Mouse (Mus musculus) lung, embryonic 14.5 days (tissue): ENCODE data around the gene Hist2h2ac. TPM values are rescaled to one million over a fixed set of nuclear protein-coding genes. Genes with fewer than 3 reads are reported as not detected.

Source experiments
- ATAC-seq: fragments of 200-750 bp; cut with Nextera tagmentation; 2 replicates; pipeline ENCODE4 v1.8.0; 2017; ENCODE audit warnings: mild to moderate bottlenecking, moderate TSS enrichment, moderate library complexity; ENCODE audit not compliant: insufficient read depth
- DNase-seq: peaks from one replicate; pipeline ENCODE4 v3.0.0-alpha.2; 2015
- H3K27ac ChIP-seq: fragments of 300-500 bp; sonication (generic); 2 replicates; pipeline ENCODE4 v1.5.1; 2014; ENCODE audit warnings: low read depth, mild to moderate bottlenecking, moderate library complexity
- H3K27me3 ChIP-seq: fragments of 300-500 bp; sonication (generic); 2 replicates; pipeline ENCODE4 v1.6.1; 2014; ENCODE audit warnings: low read length, control low read depth; ENCODE audit not compliant: insufficient read depth
- H3K36me3 ChIP-seq: fragments of 300-500 bp; sonication (generic); 2 replicates; pipeline ENCODE4 v1.6.1; 2014; ENCODE audit warnings: control low read depth; ENCODE audit not compliant: insufficient read depth
- H3K4me1 ChIP-seq: fragments of 300-500 bp; sonication (generic); 2 replicates; pipeline ENCODE4 v1.6.1; 2014; ENCODE audit warnings: antibody characterized with exemption, control low read depth; ENCODE audit not compliant: insufficient read depth
- H3K4me2 ChIP-seq: fragments of 300-500 bp; sonication (generic); 2 replicates; pipeline ENCODE4 v1.6.1; 2014; ENCODE audit warnings: mild to moderate bottlenecking
- H3K4me3 ChIP-seq: fragments of 300-500 bp; sonication (generic); 2 replicates; pipeline ENCODE4 v1.5.1; 2014; ENCODE audit warnings: low read depth, low read length
- H3K9ac ChIP-seq: fragments of 300-500 bp; sonication (generic); 2 replicates; pipeline ENCODE4 v1.6.1; 2014
- H3K9me3 ChIP-seq: fragments of 300-500 bp; sonication (generic); 2 replicates; pipeline ENCODE4 v1.6.1; 2016; ENCODE audit warnings: low read depth, low read length, control low read depth
- CTCF ChIP-seq: IDR thresholded peaks from 2 replicates; pipeline ENCODE4 v1.5.1; 2016; ENCODE audit warnings: antibody characterized with exemption, low read depth
- WGBS: fragments of 180-500 bp; shearing (Covaris S2); extraction: QIAGEN DNeasy Blood & Tissue Kit; methylation state at CpG from one replicate; pipeline ENCODE4 v1.1.7; 2014; 5-methylcytosine and 5-hydroxymethylcytosine counted together
- polyA plus RNA-seq: library from polyadenylated mRNA; unstranded; fragments of >200 nt; fragmentation: Nextera tagmentation; extraction: Ambion mirVana; gene quantifications from 2 replicates; pipeline ENCODE4 v1.2.1, GENCODE M21; 2014

Gene Hist2h2ac
- polyA plus RNA-seq, 1 experiment from 2014 or later: 10.8 TPM

DNA sequence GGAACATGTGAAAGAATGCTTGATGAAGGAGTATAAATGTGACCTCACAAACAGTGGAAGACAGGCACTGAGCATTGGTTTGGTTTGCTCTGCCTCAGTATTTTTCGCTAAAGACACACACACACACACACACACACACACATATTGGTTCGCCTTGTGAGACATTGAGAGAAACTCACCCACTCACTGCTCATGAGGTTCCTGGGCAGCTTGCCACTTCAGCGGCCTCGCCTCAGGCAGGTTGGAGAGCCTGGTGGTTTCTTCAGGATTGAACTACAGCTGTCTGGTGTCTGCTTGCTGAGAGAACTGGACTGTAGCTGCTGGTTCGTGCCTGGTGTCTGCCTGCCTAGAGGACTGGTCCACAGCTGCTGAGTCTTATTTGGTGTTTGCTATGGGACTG, 39.5 kb upstream of the Hist2h2ac start:
- no peaks in the 10 kb centered on the region for H3K36me3 ChIP-seq
- ATAC-seq: no peak
- no peak overlapping the region for H3K4me2 ChIP-seq
- peaks cover 3% of the 10 kb centered on the region; the same call in 1 of the 2 replicates for H3K4me1 ChIP-seq
- TF ChIP-seq CTCF: no peak
- H3K9me3 ChIP-seq: no peaks in the 10 kb centered on the region
- H3K4me3 ChIP-seq: no peak overlapping the region
- WGBS: 87% methylated on average over 5 of the region's 5 CpGs
- no peak overlapping the region for H3K27ac ChIP-seq
- no peak for DNase-seq
- no peak overlapping the region for H3K9ac ChIP-seq
- H3K27me3 ChIP-seq: no peaks in the 10 kb centered on the region

DNA sequence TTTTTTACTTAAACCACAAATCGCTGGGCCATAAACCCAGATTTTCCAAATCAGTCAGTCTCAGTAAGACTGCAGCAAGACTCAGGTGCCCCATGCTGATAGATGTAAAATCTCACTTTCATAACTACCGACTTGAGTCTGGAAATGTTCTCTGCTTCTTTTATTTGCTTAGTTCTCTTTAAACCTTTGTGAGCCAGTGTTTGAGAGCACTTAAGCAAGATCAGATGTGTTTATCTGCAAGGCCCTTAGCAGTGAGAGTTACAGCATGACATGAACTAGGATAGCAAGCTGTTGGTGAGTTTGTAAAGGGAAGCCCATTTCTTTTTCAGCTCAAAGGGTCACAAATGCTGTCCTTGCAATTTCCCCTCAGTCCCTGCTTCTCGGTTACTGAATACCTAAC, 36.5 kb upstream of the Hist2h2ac start:
- 54% methylated on average over 3 of the region's 3 CpGs for WGBS
- H3K9ac ChIP-seq: no peak overlapping the region
- H3K4me1 ChIP-seq: peaks cover 3% of the 10 kb centered on the region; the same call in 1 of the 2 replicates
- peaks cover 3% of the 10 kb centered on the region; the same call in 1 of the 2 replicates for H3K27me3 ChIP-seq
- H3K4me2 ChIP-seq: no peak overlapping the region
- TF ChIP-seq CTCF: no peak
- DNase-seq (peak; percentile 11), ATAC-seq (no peak)
- no peak overlapping the region for H3K4me3 ChIP-seq
- no peaks in the 10 kb centered on the region for H3K36me3 ChIP-seq
- H3K9me3 ChIP-seq: no peaks in the 10 kb centered on the region
- H3K27ac ChIP-seq: no peak overlapping the region

DNA sequence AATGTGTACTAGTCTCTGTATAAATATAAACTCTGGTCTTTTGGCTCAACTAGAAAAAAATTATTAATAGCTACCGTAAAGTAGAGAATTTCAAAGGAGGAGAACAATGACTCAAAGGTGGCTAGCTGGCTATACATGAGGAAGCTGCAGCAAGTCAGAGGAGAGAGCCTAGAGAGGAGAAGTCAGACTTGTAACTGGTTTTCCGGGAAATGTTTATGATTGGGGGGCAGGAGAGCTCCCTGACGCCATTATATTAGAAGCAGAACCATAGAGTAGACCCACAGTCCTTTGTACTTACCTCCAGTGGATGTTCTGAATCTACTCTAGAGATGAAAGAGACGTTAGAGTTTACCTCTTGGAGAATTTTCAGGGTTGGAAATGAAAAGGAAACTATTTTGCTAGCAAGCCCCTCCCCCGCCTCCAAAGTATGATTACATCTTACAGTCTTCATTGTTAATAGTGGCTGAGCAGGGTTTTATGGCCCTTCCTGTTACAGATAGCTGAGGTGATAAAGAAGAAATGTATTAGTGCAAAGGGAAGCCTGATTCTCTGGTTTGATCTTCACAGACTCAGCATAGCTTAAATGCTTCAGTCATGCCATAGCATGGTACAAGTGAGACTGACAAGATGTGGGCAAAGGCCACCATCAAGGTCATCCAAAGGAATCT, 35.4 kb upstream of the Hist2h2ac start:
- H3K36me3 ChIP-seq: no peaks in the 10 kb centered on the region
- H3K27me3 ChIP-seq: peaks cover 3% of the 10 kb centered on the region; the same call in 1 of the 2 replicates
- H3K27ac ChIP-seq: peak overlapping the region; percentile 33; the same call in 1 of the 2 replicates
- WGBS: 56% methylated on average over 5 of the region's 5 CpGs
- no peak overlapping the region for H3K4me3 ChIP-seq
- no peak for DNase-seq
- H3K4me1 ChIP-seq: no peaks in the 10 kb centered on the region
- no peak for TF ChIP-seq CTCF
- no peak overlapping the region for H3K9ac ChIP-seq
- H3K9me3 ChIP-seq: no peaks in the 10 kb centered on the region
- ATAC-seq: no peak
- H3K4me2 ChIP-seq: 0 out of 2 replicates have a peak overlapping the region, but pooled peaks have one; percentile 6

DNA sequence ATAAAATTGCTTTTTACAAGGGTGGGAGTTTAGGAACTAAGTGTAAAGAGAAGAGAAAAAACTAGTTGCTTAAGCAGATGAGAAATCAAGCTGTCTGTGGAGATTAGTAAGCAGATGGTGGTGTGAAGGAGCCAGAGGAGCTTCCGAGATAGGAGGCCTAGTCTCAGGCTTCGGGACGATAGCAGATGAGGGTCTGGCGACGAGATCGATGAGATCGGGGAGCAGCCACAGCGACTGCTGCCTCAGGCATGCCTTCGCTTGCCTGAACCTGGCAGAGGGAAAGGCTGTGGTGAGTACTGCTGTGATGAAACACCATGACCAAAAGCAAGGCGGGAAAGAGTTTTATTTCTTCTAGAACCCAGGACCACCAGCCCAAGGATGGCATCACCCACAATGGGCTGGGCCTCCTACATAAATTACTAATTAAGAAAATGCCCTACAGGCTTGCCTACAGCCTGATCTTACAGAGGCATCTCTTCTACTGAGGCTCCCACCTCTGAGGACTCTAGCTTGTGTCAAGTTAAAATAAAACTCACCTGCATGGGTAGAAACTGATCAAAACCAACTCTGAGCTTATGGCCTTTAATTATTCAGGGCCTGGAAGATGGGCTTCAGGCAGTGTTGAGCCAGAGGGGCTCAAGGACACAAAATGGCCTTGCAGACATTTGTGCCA, 34.1 kb upstream of the Hist2h2ac start:
- H3K9ac ChIP-seq: no peak overlapping the region
- 35% methylated on average over 10 of the region's 10 CpGs for WGBS
- DNase-seq: peak; percentile 55

DNA sequence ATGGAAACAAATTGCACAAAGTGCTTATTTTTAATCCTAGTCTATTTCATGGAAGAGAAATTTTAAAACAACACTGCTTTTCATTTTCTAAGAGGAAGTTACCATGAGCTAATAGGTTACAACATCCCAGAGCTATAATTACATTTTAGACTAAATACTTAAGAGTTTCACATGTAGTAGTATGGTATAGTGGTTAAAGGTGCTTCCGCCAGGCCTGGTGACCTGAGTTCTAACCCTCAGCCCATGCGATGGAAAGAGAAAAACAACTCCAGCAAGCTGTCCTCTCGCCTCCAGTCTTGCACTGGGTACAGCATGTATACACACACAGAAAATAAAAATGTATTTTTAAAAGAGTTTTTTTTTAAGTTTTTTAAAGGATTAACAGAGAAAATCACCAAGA, 31.1 kb upstream of the Hist2h2ac start:
- H3K27me3 ChIP-seq: peaks cover 3% of the 10 kb centered on the region; the same call in 1 of the 2 replicates
- no peaks in the 10 kb centered on the region for H3K36me3 ChIP-seq
- ATAC-seq: no peak
- TF ChIP-seq CTCF: no peak
- 84% methylated on average over 3 of the region's 3 CpGs for WGBS
- no peaks in the 10 kb centered on the region for H3K4me1 ChIP-seq
- no peaks in the 10 kb centered on the region for H3K9me3 ChIP-seq
- no peak for DNase-seq
- no peak overlapping the region for H3K4me2 ChIP-seq
- no peak overlapping the region for H3K27ac ChIP-seq
- no peak overlapping the region for H3K9ac ChIP-seq
- H3K4me3 ChIP-seq: no peak overlapping the region

More for the DNA sequence above, 34.1 kb upstream of the Hist2h2ac start:
- Histone ChIP-seq H3K27ac (no peak overlapping the region), H3K36me3 (no peaks in the 10 kb centered on the region), H3K4me1 (no peaks in the 10 kb centered on the region), H3K27me3 (peaks cover 3% of the 10 kb centered on the region; the same call in 1 of the 2 replicates), H3K9me3 (no peaks in the 10 kb centered on the region), H3K4me2 (peak overlapping the region; percentile 20; the same call in 1 of the 2 replicates), H3K4me3 (no peak overlapping the region)
- TF ChIP-seq CTCF: no peak
- ATAC-seq: peak; percentile 67

DNA sequence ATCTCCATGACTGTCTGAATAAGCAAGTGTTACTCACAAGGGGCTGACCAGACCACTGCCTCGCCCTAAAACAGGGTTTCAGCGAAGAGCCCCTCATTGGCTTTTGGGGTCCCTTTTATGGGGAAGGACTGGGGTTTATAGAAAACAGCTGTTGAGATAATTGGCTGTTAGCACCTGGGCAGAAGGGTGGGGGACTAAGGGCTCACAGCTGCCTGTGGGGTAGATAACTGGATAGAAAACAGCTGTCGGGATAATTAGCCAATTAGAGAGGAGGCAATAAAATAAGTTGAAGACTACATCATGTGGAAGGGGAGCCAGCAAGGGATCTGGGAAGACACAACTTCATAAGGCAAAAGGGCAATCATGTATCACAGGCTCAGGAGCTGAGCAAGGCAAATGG, 30.2 kb upstream of the Hist2h2ac start:
- ATAC-seq (no peak), DNase-seq (no peak)
- 63% methylated on average over 3 of the region's 3 CpGs for WGBS
- peaks cover 3% of the 10 kb centered on the region; the same call in 1 of the 2 replicates for H3K27me3 ChIP-seq
- no peaks in the 10 kb centered on the region for H3K4me1 ChIP-seq
- no peaks in the 10 kb centered on the region for H3K9me3 ChIP-seq
- H3K36me3 ChIP-seq: no peaks in the 10 kb centered on the region
- no peak overlapping the region for H3K4me2 ChIP-seq
- no peak overlapping the region for H3K4me3 ChIP-seq
- no peak overlapping the region for H3K27ac ChIP-seq
- no peak for TF ChIP-seq CTCF
- no peak overlapping the region for H3K9ac ChIP-seq

DNA sequence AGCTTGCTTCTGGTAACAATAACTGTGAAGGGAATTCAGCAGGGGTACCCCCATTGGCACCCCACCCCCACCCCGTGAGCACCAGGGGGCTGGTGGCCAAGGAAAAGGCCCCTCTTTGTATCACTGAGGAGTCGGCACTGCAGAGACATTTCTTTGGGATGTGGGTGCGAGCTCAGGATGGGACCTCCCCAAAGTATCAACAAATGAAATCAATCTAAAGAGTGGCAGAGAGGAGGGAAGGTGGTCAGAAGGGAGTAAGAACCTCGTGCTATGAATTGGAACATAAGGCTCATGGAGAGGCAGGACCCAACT, 28.3 kb upstream of the Hist2h2ac start:
- H3K4me2 ChIP-seq: peak overlapping the region; percentile 70
- H3K4me3 ChIP-seq: peak overlapping the region; percentile 52
- H3K4me1 ChIP-seq: peaks cover 5% of the 10 kb centered on the region
- no peak for TF ChIP-seq CTCF
- 0 out of 2 replicates have a peak overlapping the region, but pooled peaks have one; percentile 62 for H3K9ac ChIP-seq
- ATAC-seq: no peak
- H3K27me3 ChIP-seq: peaks cover 3% of the 10 kb centered on the region; the same call in 1 of the 2 replicates
- no peaks in the 10 kb centered on the region for H3K36me3 ChIP-seq
- DNase-seq: no peak
- H3K9me3 ChIP-seq: no peaks in the 10 kb centered on the region
- no peak overlapping the region for H3K27ac ChIP-seq
- WGBS: 36% methylated on average over 4 of the region's 4 CpGs
